Mouse (Mus musculus): ENCODE measurements at regions not wholly inside any gene's neighbourhood (a gene's known extent, or its start where the extent isn't known, plus 50 kb on each side); places are given as distances from the start of the nearest gene placed in this dataset.

- ATAC-seq (replicated peaks; ENCODE audit: poor library complexity), result no peak
Measured at GRCm38 (mm10) chr1:168549807-168550435, 117.9 kb upstream of the Pbx1 start.

DNA sequence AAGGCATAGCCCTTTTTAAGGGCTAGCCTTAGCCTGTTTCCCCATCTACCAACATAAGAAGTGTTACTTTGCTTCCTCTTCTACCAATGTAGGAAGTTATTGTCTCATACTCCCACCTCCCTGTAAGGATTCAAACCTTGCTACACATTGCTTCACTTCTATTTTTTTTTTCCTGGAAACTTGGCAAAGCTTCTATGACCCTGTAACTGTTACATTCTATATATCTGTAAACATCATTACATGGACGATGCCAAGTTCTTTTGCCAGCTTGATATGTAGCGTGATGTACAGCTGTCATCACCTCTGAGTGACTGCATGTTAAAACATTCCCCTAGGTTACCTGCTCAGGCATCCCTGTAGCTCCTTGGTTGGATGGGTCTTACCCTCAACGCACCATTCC is 114.1 kb upstream of the Pbx1 start:
- no peak for ATAC-seq (replicated peaks; ENCODE audit: poor library complexity)

DNA sequence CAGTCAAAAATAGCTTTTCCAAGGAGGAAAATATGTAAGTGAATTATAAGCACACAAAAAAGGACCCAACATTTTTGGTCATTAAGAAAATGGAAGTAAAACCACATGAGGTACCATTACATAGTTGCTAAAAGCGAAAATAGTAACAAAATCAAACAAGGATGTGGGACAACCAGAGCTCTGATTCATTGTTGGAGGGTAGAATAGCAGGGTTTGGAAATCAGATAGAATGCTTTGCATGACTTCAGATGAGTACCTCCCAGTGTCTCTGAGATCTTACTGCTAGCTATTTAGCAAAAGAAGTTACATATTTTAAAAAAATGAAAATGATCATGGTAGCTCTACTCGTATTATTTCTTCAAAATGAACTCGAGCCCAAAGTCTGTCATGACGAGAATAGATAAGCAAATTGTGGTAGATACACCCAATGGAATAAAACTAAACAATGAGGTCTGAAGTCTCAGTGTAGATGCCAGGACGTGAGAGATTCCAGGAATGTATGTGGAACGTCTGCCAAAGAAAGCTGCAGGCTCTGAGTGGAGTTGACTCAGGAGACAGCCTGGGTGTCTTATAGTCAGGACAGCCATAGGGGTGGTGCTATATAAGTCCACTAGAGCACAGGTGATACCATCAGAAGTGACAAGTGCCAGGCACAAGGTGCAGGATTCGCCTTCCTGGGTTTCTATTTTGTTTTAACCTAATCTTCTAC is 113.2 kb upstream of the Pbx1 start:
- no peak for ATAC-seq (replicated peaks; ENCODE audit: poor library complexity)

DNA sequence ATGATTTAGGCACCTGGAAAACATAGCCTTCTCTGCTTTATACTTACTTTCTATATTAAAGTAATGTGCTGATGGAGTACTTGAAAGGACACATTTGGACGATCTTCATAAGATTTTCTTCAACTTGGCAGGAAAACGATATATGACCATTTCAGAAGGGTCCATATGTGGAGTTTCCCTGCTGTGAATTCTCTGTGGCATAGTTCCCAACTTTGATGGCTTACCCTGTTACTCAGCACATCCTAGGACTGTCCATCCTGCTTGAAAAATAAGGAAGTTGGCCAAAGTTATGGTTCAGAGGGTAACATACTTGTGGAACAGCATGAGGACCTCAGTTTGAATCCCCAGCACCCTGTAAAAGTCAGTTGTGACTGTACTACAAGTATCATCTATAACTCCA is 109.2 kb upstream of the Pbx1 start:
- no peak for ATAC-seq (replicated peaks; ENCODE audit: poor library complexity)

DNA sequence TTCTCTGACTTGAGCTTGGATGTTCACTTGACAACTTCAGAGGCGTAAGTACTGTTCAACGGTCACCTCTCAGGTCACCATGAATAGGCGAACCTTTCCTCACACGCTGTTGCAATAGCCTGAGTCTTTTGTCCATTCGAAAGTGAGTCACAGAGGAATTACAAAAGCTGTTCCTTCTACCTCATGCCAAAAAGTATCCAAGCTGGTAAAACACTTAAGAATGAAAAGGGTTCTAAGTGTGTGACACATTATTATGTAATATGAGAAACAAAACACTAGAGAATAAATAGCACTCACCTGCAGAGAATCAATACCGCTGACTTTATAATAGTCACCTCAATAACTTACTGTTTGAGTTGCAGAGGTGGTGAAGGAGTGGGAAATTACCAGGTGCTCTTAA is 86.0 kb upstream of the Pbx1 start:
- no peak for ATAC-seq (replicated peaks; ENCODE audit: poor library complexity)

- ATAC-seq (replicated peaks; ENCODE audit: poor library complexity), result no peak
Measured at GRCm38 (mm10) chr1:168506326-168506725, 74.3 kb upstream of the Pbx1 start.

GRCm38 (mm10) chr1:168504773-168505172 is 72.7 kb upstream of the Pbx1 start:
- no peak for ATAC-seq (replicated peaks; ENCODE audit: poor library complexity)

DNA sequence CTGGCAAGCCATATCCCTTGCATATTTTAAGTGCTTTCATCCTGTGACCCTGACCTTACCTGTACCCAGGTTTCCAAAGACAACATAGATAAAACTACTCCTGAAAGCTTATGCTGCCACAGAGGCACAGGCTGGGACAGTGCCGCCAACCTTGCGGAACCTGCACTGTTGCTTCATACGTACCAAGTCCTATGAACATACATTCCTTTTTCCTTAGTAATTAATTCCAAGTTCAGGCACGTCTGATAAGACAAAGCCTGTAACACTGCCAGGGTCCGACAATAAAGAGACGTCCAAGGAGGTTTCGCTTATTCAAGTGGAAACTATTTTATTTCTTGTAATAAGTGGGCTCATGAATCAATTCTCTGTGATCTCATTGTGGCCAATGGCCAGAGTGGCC is 70.2 kb upstream of the Pbx1 start:
- no peak for ATAC-seq (replicated peaks; ENCODE audit: poor library complexity)

- ATAC-seq (replicated peaks; ENCODE audit: poor library complexity), result no peak
Measured at GRCm38 (mm10) chr1:168501375-168502169, 69.5 kb upstream of the Pbx1 start.

DNA sequence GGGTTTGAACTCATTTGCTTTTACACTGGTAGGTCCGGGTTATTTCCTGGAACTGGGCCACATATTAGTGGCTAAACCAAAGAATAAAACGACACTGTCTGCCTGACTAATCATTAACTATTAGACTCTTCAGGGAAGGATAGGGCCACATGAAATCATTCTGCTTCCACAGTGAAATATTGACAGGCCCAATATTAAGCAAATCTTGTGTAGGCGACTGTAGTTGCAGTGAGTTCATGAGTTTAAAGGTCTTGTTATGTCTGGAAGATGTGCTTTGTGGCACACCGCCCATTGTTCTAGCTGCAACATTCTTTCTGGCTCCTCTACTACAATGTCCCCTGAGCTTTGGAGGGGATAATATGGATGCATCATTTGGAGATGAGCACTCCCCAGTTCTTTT is 65.7 kb upstream of the Pbx1 start:
- no peak for ATAC-seq (replicated peaks; ENCODE audit: poor library complexity)

- ATAC-seq (replicated peaks; ENCODE audit: poor library complexity), result no peak
Measured at GRCm38 (mm10) chr1:168495687-168496527, 63.8 kb upstream of the Pbx1 start.

DNA sequence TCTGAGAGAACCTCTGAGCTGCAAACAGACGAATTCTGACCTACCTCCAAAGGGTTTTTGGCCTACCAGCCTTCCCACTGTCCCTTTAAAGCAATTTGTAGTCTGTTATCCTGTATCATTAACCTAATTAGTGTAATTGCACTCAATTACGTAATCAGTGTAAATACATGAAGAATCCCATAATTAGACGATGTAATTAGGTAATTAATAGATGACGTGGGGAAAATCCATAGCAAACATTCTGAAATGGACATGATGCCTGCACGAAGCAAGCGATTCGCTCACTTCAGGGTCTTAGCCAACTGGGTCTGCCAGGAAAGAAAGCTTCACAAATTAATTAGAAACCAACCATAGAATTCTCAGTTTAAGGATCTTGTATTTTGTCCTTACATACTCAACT is 55.4 kb upstream of the Pbx1 start:
- no peak for ATAC-seq (replicated peaks; ENCODE audit: poor library complexity)

- ATAC-seq (replicated peaks; ENCODE audit: poor library complexity), result no peak
Measured at GRCm38 (mm10) chr1:168483651-168484050, 51.6 kb upstream of the Pbx1 start.
